Mouse (Mus musculus): ENCODE measurements around the gene Ifnar2. TPM values are rescaled to one million over a fixed set of nuclear protein-coding genes. Genes with fewer than 3 reads are reported as not detected.

The Ifnar2 gene
- total and polyA plus RNA-seq, 2 experiments from 2014 or later = 31.0 to 49.8 TPM

GRCm38 (mm10) chr16:91358555-91358954 is 14.0 kb upstream of the Ifnar2 start:
- 37% methylated on average over 8 of the region's 8 CpGs for WGBS
- H3K27ac ChIP-seq (ENCODE audit: low read depth) = no peak overlapping the region
- no peak for ATAC-seq (ENCODE audit: insufficient read depth, low read depth)
- H3K9ac ChIP-seq (replicated peaks; ENCODE audit: low read depth, low read length) = no peak overlapping the region
- no peak overlapping the region for H3K4me2 ChIP-seq (ENCODE audit: low read depth, low read length)
- H3K9me3 ChIP-seq (replicated peaks; ENCODE audit: control insufficient read depth, low read length) = no peaks in the 10 kb centered on the region
- no peaks in the 10 kb centered on the region for H3K27me3 ChIP-seq (ENCODE audit: control insufficient read depth, insufficient read depth, low read length)
- TF ChIP-seq CTCF (IDR thresholded peaks at IDR 0.05; ENCODE audit: low read depth) (peak; percentile 80), EP300 (IDR thresholded peaks at IDR 0.05; ENCODE audit: low read depth) (no peak)
- no peak overlapping the region for H3K4me3 ChIP-seq (ENCODE audit: low read depth, low read length)
- DNase-seq (ENCODE audit: low spot score) = peak; percentile 58
- no peaks in the 10 kb centered on the region for H3K36me3 ChIP-seq (replicated peaks; ENCODE audit: control insufficient read depth, insufficient read depth, low read length)
- H3K4me1 ChIP-seq (ENCODE audit: control insufficient read depth, insufficient read depth) = peaks cover 13% of the 10 kb centered on the region

DNA sequence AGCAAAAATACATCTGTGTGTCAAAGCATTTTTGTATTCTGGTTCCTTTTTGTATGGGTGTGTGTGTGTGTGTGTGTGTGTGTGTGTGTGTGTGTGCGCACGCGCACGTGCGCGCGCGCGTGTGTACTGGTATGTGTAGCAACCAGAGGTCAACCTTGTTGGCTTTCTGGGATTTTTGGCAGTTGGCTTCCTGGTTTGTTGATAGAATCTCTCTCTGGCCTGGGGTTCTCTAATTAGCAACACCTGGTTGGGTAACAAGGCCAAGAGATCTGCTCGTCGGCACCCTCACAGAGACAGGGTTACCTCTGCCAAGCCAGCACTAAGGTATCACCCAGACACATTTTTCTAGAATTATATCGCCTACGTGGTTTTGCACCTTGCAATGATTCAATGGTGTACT is 13.1 kb upstream of the Ifnar2 start:
- WGBS = 84% methylated on average over 13 of the region's 13 CpGs
- DNase-seq (ENCODE audit: low spot score) (no peak), ATAC-seq (ENCODE audit: insufficient read depth, low read depth) (no peak)
- Histone ChIP-seq H3K4me1 (ENCODE audit: control insufficient read depth, insufficient read depth) (peaks cover 17% of the 10 kb centered on the region), H3K36me3 (replicated peaks; ENCODE audit: control insufficient read depth, insufficient read depth, low read length) (no peaks in the 10 kb centered on the region), H3K27ac (ENCODE audit: low read depth) (no peak overlapping the region), H3K4me2 (ENCODE audit: low read depth, low read length) (no peak overlapping the region), H3K9me3 (replicated peaks; ENCODE audit: control insufficient read depth, low read length) (no peaks in the 10 kb centered on the region), H3K4me3 (ENCODE audit: low read depth, low read length) (no peak overlapping the region), H3K9ac (replicated peaks; ENCODE audit: low read depth, low read length) (no peak overlapping the region), H3K27me3 (ENCODE audit: control insufficient read depth, insufficient read depth, low read length) (no peaks in the 10 kb centered on the region)
- TF ChIP-seq EP300 (IDR thresholded peaks at IDR 0.05; ENCODE audit: low read depth) = no peak
- no peak for TF ChIP-seq CTCF (IDR thresholded peaks at IDR 0.05; ENCODE audit: low read depth)

DNA sequence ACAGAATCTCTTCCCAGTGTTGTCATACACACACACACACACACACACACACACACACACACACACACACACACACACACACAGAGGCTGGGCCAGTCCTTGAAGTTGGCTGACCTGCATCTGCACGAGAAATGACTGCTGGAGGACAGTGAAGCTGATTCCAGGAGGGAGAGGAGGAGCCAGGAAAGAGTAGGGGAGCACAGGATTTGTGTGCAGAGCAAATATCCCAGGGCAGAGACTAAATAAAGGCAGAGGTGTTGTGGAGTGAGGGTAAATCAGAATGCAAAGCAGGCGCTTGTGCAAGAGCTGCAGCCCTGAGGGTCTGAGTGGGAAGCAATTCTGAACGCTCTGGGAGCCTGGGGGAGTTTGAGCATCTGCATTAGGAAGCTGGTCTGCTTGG is 12.4 kb upstream of the Ifnar2 start:
- peaks cover 17% of the 10 kb centered on the region for H3K4me1 ChIP-seq (ENCODE audit: control insufficient read depth, insufficient read depth)
- ATAC-seq (ENCODE audit: insufficient read depth, low read depth) = no peak
- no peak overlapping the region for H3K4me2 ChIP-seq (ENCODE audit: low read depth, low read length)
- no peaks in the 10 kb centered on the region for H3K9me3 ChIP-seq (replicated peaks; ENCODE audit: control insufficient read depth, low read length)
- no peak overlapping the region for H3K9ac ChIP-seq (replicated peaks; ENCODE audit: low read depth, low read length)
- no peak overlapping the region for H3K4me3 ChIP-seq (ENCODE audit: low read depth, low read length)
- no peak for DNase-seq (ENCODE audit: low spot score)
- no peak overlapping the region for H3K27ac ChIP-seq (ENCODE audit: low read depth)
- WGBS = 40% methylated on average over 3 of the region's 3 CpGs
- no peaks in the 10 kb centered on the region for H3K36me3 ChIP-seq (replicated peaks; ENCODE audit: control insufficient read depth, insufficient read depth, low read length)
- H3K27me3 ChIP-seq (ENCODE audit: control insufficient read depth, insufficient read depth, low read length) = no peaks in the 10 kb centered on the region
- TF ChIP-seq CTCF (IDR thresholded peaks at IDR 0.05; ENCODE audit: low read depth) (no peak), EP300 (IDR thresholded peaks at IDR 0.05; ENCODE audit: low read depth) (no peak)

DNA sequence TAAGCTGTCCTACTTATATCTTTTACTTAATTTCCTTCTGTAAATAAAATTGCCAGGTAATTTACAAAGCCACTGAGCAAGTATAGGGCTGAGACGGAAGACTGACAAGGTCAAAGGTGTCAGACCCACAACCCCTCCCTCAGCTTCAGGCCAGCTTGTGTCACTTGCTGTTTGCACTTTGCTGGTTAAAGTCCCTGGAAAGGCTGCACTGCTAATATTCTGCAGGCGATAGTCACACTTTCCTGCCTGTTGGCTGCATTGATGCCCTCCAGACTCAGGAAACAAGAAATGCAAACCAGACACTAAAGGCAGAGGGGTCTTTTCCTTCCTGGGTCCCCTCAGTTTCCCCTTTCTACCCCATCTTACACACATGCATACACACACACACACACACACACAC is 10.6 kb upstream of the Ifnar2 start:
- WGBS = 62% methylated on average over 2 of the region's 2 CpGs
- peak overlapping the region; percentile 75 for H3K27ac ChIP-seq (ENCODE audit: low read depth)
- no peak for ATAC-seq (ENCODE audit: insufficient read depth, low read depth)

DNA sequence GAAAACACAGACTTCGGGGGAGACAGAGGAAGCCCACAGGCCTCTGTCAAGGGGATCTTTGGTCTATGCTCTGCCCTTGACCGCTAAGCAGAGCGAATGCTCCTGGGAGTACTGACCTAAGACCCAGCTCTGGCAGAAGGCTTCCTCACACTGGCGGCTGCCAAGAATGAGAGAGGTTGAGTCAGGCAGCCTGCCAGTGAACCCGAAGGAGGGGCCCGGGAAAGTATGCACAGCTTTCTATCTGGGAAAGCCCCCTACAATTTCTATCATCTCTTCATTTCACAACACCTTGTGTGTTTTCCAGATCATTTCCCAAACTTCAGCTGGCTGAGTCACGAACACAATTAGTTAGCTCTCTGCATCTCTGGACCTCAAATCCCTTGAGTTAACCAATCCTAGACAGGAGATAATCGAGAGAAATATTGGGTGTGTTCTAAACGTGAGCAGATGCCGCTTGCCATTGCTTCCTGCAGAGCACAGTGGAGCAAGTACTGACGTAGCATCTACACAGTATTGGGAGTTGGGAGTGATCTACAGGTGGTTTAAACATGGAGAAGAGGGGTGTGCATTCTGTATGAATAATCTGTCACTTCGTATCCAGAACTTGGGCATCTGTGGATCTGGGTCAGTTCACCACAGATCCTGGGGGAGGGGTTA is 9.8 kb upstream of the Ifnar2 start:
- H3K9ac ChIP-seq (replicated peaks; ENCODE audit: low read depth, low read length) = no peak overlapping the region
- no peaks in the 10 kb centered on the region for H3K36me3 ChIP-seq (replicated peaks; ENCODE audit: control insufficient read depth, insufficient read depth, low read length)
- H3K27me3 ChIP-seq (ENCODE audit: control insufficient read depth, insufficient read depth, low read length) = no peaks in the 10 kb centered on the region
- ATAC-seq (ENCODE audit: insufficient read depth, low read depth) (peak; percentile 45), DNase-seq (ENCODE audit: low spot score) (peak; percentile 52)
- peak overlapping the region; percentile 75 for H3K27ac ChIP-seq (ENCODE audit: low read depth)
- WGBS = 27% methylated on average over 12 of the region's 12 CpGs
- H3K9me3 ChIP-seq (replicated peaks; ENCODE audit: control insufficient read depth, low read length) = no peaks in the 10 kb centered on the region
- TF ChIP-seq EP300 (IDR thresholded peaks at IDR 0.05; ENCODE audit: low read depth) = no peak
- TF ChIP-seq CTCF (IDR thresholded peaks at IDR 0.05; ENCODE audit: low read depth) = no peak
- peaks cover 17% of the 10 kb centered on the region for H3K4me1 ChIP-seq (ENCODE audit: control insufficient read depth, insufficient read depth)
- H3K4me2 ChIP-seq (ENCODE audit: low read depth, low read length) = peak overlapping the region; percentile 17; the same call in 1 of the 2 replicates
- H3K4me3 ChIP-seq (ENCODE audit: low read depth, low read length) = no peak overlapping the region

More for the DNA sequence above, 10.6 kb upstream of the Ifnar2 start:
- TF ChIP-seq CTCF (IDR thresholded peaks at IDR 0.05; ENCODE audit: low read depth) (no peak), EP300 (IDR thresholded peaks at IDR 0.05; ENCODE audit: low read depth) (no peak)
- DNase-seq (ENCODE audit: low spot score) = no peak
- Histone ChIP-seq H3K27me3 (ENCODE audit: control insufficient read depth, insufficient read depth, low read length) (no peaks in the 10 kb centered on the region), H3K9ac (replicated peaks; ENCODE audit: low read depth, low read length) (no peak overlapping the region), H3K36me3 (replicated peaks; ENCODE audit: control insufficient read depth, insufficient read depth, low read length) (no peaks in the 10 kb centered on the region), H3K4me3 (ENCODE audit: low read depth, low read length) (no peak overlapping the region), H3K9me3 (replicated peaks; ENCODE audit: control insufficient read depth, low read length) (no peaks in the 10 kb centered on the region), H3K4me1 (ENCODE audit: control insufficient read depth, insufficient read depth) (peaks cover 17% of the 10 kb centered on the region), H3K4me2 (ENCODE audit: low read depth, low read length) (no peak overlapping the region)

DNA sequence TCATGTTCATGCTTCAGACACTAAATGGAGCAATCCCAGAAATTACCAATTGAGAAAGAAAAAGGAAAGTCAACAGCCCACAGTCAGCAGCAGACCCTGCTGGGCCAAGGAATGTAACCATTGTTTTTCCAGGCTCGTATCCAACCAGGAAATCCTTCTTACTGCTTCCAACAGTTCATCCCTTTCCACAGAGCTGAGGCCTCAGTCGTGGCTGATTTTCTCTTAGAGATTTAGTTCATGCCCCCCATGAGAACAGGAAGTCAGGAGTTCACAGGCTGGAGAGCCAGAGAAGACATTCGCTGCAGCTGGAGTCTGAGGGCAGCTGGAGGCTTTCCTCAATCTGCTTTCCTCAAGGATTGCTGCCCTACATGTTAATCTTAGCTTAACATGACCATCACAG is 9.1 kb upstream of the Ifnar2 start:
- ATAC-seq (ENCODE audit: insufficient read depth, low read depth) (peak; percentile 59), DNase-seq (ENCODE audit: low spot score) (peak; percentile 82)
- TF ChIP-seq EP300 (IDR thresholded peaks at IDR 0.05; ENCODE audit: low read depth) (0 out of 2 replicates have a peak, but pooled peaks have one; percentile 49), CTCF (IDR thresholded peaks at IDR 0.05; ENCODE audit: low read depth) (no peak)
- Histone ChIP-seq H3K9ac (replicated peaks; ENCODE audit: low read depth, low read length) (no peak overlapping the region), H3K4me3 (ENCODE audit: low read depth, low read length) (no peak overlapping the region), H3K9me3 (replicated peaks; ENCODE audit: control insufficient read depth, low read length) (no peaks in the 10 kb centered on the region), H3K27me3 (ENCODE audit: control insufficient read depth, insufficient read depth, low read length) (no peaks in the 10 kb centered on the region), H3K27ac (ENCODE audit: low read depth) (peak overlapping the region; percentile 75), H3K4me2 (ENCODE audit: low read depth, low read length) (peak overlapping the region; percentile 17; the same call in 1 of the 2 replicates), H3K4me1 (ENCODE audit: control insufficient read depth, insufficient read depth) (peaks cover 17% of the 10 kb centered on the region), H3K36me3 (replicated peaks; ENCODE audit: control insufficient read depth, insufficient read depth, low read length) (no peaks in the 10 kb centered on the region)
- 30% methylated on average over 3 of the region's 3 CpGs for WGBS
